Mouse (Mus musculus): Measurements from ENCODE around the gene Nox4.

Nox4 gene

DNA sequence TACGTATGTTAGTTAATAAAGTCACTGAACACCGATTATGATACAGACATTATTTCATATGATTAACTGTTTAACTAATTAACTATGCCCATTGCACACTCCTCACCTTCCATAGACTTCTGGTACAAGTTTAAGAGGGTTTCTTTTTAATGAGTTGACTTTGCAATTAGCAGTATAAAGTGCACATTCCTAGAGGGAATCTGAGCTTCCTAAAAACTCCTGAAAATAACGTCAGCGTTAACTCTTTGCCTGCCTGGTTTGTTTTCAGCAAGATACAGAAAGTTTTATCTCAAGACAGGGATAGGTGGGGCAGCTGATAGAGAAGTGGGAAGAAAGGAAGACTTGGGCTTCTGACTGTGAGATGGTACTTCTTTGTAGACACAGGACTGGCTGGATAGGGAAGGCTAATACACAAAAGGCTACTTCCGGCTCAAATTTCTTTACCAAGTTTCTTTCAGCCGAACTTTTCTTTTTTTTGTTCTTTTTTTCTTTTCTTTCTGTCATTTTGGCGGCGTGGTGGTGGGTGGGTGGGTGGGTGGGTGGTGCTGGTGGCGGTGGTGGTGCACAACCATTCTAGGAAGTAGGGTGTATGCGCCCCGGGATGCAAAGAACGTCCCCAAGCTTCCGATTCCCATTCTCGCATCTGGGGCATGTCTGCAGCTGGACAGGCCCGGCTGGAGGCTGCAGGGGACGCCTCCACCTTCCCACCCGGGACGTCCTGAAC lies at the start of gene Nox4:
TSS of gene Nox4 (plus strand) at position 241 of the 724 bp plus-strand sequence.
- no peak for ATAC-seq (ENCODE audit: low TSS enrichment)

DNA sequence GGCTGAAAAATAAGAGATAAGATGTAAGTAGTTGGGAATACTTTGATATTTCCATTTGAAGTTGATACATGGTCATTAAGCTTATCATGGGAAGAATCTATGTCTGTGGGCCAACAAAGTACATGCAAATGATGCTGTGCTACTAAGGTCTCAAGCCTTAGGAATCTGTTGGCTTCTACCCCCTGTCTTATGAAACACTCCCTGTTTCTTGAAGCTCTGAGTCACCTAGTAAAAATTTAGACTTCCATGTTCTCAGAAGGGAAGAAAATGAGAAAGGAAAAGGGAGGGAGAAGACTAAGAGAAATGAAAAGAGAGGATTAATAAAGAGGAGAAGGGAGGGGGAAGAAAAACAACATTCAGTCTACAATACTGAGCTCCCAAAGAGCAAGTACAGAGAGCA lies 41.1 kb upstream of the Nox4 start:
- ATAC-seq (ENCODE audit: low TSS enrichment) = no peak

GRCm38 (mm10) chr7:87221712-87222111 lies 24.2 kb upstream of the Nox4 start:
- no peak for ATAC-seq (ENCODE audit: low TSS enrichment)

- no peak for ATAC-seq (ENCODE audit: low TSS enrichment)
These were observed 23.1 kb upstream of the Nox4 start for GRCm38 (mm10) chr7:87222751-87223150.

DNA sequence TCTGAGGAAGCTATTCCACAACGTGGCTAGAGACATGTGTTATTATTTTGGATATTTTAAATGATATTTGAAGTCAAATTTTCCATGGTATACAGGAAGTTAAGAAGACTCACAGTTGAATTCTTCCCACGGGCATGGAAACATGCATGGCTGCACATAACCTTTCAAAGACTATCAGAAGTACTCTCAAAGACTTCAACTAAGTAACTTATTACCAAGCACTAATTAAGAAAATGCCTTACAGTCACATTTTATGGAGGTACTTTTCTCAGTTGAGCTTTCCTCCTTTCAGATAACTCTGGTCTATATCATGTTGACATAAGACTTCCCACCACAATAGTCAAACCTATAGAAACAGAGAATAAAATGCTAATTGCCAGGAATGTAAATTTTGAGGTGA lies 20.3 kb upstream of the Nox4 start:
- no peak for ATAC-seq (ENCODE audit: low TSS enrichment)

DNA sequence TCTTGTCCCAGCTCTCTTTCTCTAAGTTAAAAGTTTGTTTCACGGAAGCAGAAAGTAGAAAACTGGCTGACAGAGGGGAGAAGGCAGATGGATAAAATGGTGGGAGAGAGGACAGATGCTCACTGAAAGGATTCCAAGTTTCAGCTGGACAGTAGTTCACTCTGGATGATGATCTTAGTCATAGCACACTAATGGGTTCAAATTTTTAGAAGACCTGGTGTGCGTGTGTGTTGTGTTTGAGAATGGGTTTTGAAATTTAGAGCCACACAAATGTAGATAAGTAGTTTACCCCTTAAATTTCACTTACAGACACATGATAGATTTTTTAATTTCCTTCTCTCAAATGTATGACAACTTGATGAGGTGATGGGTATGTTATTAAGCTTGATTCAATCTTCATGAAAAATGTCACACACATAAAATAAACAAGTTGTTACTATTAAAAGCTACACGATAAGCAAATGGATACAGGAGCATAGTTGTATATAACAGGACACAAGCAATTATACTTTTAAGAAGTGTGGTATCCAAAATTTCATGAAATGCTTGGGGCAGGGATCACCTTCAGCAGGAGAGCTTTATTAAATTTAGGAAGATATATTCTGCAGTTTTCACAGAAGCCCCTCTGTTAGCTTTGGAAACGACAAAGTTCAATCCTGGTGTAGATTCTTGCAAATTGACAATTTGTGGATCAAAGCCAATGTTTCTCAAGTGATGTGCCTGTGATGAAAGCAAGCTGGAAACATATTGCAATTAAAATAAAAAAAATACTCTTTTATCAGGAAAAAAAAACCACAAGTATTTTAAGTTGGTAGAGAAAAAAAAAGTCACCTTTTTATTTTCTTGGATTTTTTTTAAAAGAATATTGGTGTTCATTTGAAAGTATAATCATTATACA lies 18.6 kb upstream of the Nox4 start:
- no peak for ATAC-seq (ENCODE audit: low TSS enrichment)

DNA sequence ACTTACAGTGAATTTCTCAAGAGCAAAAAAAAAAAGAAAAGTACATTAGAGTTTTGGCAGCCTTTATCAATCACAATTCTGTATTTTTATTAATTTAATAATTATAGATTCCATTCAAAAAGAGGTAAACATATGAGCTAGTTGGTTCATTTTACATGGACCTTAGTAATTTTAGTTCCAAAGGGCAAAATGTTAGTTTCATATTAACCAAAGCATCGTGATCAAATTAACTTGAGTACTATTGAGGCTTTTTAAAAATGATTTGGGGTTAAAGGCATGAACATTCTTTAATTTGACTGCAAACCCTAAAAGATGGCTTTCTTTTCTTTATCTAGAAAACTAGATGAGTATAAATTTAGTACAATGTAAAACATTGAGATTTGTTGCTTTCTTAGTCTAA lies 16.4 kb upstream of the Nox4 start:
- ATAC-seq (ENCODE audit: low TSS enrichment) = no peak

- no peak for ATAC-seq (ENCODE audit: low TSS enrichment)
These were observed 4.8 kb upstream of the Nox4 start for GRCm38 (mm10) chr7:87241139-87241538.

DNA sequence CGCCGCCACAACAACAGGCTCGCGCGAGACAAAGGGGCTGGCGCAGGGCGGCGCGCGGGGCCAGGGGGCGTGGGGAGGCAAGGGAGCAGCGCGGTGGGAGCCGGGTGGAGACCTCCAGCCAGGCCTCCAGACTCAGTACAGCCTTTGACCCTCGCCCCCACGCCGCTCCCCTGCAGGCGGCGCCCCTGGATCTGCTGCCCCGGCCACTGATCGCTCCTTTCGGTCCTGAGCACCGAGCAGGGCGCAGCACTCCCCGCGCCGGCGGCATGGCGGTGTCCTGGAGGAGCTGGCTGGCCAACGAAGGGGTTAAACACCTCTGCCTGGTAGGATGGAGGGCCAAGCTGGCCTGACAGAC lies 661 bp downstream of the Nox4 start:
- ATAC-seq (ENCODE audit: low TSS enrichment) = no peak

GRCm38 (mm10) chr7:87246940-87247339 lies 1.0 kb downstream of the Nox4 start:
- no peak for ATAC-seq (ENCODE audit: low TSS enrichment)

DNA sequence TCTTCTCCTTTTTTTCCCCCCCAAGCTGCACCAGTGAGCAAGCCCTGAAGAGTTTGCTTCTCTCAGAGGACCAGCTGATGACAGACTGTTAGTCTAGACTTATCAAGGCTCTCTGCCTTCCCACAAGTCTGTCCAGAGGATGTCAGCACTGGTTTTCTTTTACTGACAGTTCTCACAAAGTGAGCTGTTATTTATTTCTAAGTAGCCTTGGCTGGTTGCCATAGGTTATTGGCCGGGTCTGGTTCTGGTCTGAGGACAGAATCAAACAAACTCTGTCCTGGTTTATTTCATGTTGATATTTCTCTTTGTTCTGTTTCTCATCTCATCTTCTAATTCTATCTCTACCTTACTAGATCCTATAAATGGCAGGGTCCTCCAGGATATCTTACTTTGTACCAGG lies 2.0 kb downstream of the Nox4 start:
- ATAC-seq (ENCODE audit: low TSS enrichment) = no peak

DNA sequence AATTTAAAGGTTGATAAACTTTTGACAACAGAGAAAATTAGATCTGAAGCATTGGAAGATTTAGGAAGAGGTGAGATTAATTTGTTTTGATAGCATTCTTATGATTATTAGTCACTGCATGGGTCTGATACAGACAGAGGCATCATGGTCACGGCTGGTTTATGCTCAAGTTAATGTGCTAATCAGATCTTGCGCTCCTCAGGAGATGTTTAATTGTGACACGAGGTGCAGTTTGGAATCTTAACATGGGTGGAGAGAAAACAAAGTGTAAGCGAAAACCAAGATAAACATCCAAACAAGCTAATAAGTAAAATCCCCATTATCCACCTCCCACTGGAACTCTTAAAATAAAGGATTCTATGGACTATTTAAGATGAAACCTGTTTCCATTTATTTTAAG lies 6.2 kb downstream of the Nox4 start:
- no peak for ATAC-seq (ENCODE audit: low TSS enrichment)

- 0 out of 2 replicates have a peak, but pooled peaks have one; percentile 62 for ATAC-seq (ENCODE audit: low TSS enrichment)
These were observed 31.3 kb downstream of the Nox4 start for GRCm38 (mm10) chr7:87277225-87277624.

GRCm38 (mm10) chr7:87303726-87304315 lies 57.9 kb downstream of the Nox4 start:
- no peak for ATAC-seq (ENCODE audit: low TSS enrichment)

GRCm38 (mm10) chr7:87321571-87321970 lies 75.7 kb downstream of the Nox4 start:
- no peak for ATAC-seq (ENCODE audit: low TSS enrichment)

- ATAC-seq (ENCODE audit: low TSS enrichment) = no peak
These were observed 76.2 kb downstream of the Nox4 start for GRCm38 (mm10) chr7:87322085-87322484.

DNA sequence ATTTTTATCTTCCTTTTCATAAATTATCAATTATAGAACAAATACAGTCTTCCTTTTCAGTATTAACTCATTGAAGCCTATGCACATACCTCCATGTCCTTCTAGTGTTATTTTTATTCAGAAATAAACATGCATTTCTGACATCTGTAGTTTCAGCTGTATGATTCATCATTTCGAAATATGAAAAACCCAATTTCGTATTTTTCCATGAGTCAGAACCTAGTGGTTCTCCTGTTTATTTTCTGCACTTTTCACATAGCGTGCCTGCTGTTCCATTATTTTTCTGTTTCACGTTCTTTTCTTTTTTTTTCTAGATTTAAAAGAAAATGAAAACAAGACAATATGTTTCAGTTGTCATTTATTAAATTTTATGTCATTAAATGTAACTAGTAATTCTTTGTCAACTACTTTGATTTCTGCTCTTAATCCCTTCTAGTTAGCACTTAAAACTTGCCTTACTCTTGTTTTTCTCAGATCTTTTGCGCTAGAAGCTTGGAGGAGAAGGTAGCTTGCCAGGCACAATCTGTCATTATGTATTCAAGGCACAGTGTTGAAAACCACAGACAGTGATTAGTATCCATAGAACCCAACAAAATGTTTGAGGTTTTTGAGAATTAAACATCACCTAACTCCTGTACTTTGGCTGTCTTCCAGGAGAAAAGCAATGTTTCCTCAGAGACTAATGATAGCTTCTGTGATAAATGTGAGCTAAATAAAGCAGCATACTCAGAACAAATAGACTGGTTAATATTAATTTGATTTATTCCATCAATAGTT lies 85.1 kb downstream of the Nox4 start:
- no peak for ATAC-seq (ENCODE audit: low TSS enrichment)

GRCm38 (mm10) chr7:87345598-87345997 lies 99.7 kb downstream of the Nox4 start:
- ATAC-seq (ENCODE audit: low TSS enrichment) = no peak

GRCm38 (mm10) chr7:87352818-87353217 lies 106.9 kb downstream of the Nox4 start:
- no peak for ATAC-seq (ENCODE audit: low TSS enrichment)

GRCm38 (mm10) chr7:87367834-87368233 lies 121.9 kb downstream of the Nox4 start:
- ATAC-seq (ENCODE audit: low TSS enrichment) = no peak

DNA sequence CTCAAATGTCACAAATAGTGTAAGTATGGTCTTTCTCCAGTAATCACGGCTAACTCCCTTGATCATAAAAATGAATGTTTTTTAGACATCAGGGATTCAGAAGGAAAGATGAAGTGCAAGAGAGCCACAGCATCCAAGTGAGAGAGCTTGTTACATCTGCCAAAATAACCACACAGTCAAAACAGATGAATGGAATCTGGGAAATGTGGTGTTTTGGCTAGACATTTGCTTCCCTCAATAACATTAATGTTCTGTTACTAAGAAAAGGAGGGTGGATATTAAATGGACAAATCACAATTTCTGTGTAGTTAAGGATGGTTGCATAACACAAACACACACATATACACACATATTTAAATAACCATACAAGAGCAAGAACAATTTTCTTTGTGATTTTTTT lies 123.2 kb downstream of the Nox4 start:
- no peak for ATAC-seq (ENCODE audit: low TSS enrichment)

- no peak for ATAC-seq (ENCODE audit: low TSS enrichment)
These were observed 124.9 kb downstream of the Nox4 start for GRCm38 (mm10) chr7:87370789-87371188.
